ENCODE assay signal across 8 mouse cellular contexts in the genomic region with DNA sequence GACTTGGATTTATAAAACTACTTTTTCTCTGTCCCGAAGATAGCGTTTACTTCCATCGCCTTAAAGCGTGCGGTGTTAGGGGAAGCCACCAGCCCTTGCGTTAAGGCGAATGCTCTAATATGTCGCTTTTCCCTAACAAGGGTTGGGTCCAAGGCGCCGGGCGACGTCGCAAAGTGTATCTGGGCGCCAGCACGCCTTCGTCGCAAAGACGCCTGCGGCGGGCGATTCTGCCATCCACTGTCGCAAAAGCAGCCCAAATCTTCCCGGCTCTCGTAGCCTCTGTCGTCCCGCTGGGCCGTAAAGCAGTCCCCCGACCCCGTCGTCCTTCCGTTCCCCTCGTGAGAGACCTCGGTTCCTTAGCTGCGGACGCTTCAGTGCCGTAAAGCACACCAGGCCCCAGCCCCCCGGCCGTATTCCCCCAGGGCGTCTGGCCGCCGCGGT. TPM values are rescaled to one million over a fixed set of nuclear protein-coding genes. Genes with fewer than 3 reads are reported as not detected.
DNase-seq lines count a peak whose midpoint lies in the region; ATAC-seq and TF ChIP-seq lines count a peak whose summit lies in the region.

No protein-coding gene starts in this region.

- peak overlapping the region; percentile 93 for H3K4me3 ChIP-seq in C2C12 (ENCODE audit: insufficient read depth, poor library complexity, severe bottlenecking)
- H3K4me3 ChIP-seq in embryonic fibroblast, embryonic 13.5 days (ENCODE audit: insufficient read depth, low read length) = peak overlapping the region; percentile 70
- peak overlapping the region; percentile 93 for H3K4me3 ChIP-seq in kidney, embryonic 14.5 days (ENCODE audit: low read length)
- peak overlapping the region; percentile 86 for H3K4me3 ChIP-seq in limb, embryonic 15.5 days
- peak overlapping the region; percentile 81 for H3K4me3 ChIP-seq in midbrain, postnatal 0 days (ENCODE audit: low read depth, low read length)

- peak overlapping the region; percentile 97 for H3K4me2 ChIP-seq in kidney, embryonic 14.5 days (replicated peaks; ENCODE audit: low read depth, low read length)
- peak overlapping the region; percentile 91 for H3K4me2 ChIP-seq in limb, embryonic 15.5 days
- peak overlapping the region; percentile 86 for H3K4me2 ChIP-seq in midbrain, postnatal 0 days (ENCODE audit: low read depth, low read length, poor library complexity, severe bottlenecking)

- H3K79me2 ChIP-seq in C2C12 (ENCODE audit: control insufficient read depth, insufficient read depth) = peaks cover 34% of the 10 kb centered on the region

- TF ChIP-seq POLR2A in embryonic fibroblast, embryonic 13.5 days (IDR thresholded peaks at IDR 0.05; ENCODE audit: low read depth, low read length) = peak; percentile 63

- peak; percentile 100 for DNase-seq in brain, adult 2 months (ENCODE audit: low read depth, low spot score)
- peak; percentile 97 to 98 for DNase-seq in heart, adult 9 months (ENCODE audit: low spot score in 2 of 2)
- peak; percentile 99 for DNase-seq in midbrain, postnatal 0 days (ENCODE audit: low spot score)
- peak; percentile 90 to 92 for DNase-seq in spleen, postnatal 10 days (ENCODE audit: low spot score in 2 of 2)

- ATAC-seq in kidney, embryonic 14.5 days (ENCODE audit: low FRiP score, low TSS enrichment) = peak; percentile 76
- ATAC-seq in limb, embryonic 15.5 days (ENCODE audit: insufficient number of reproducible peaks, low FRiP score, low TSS enrichment, low read depth) = peak; percentile 78
- peak; percentile 85 for ATAC-seq in midbrain, postnatal 0 days (ENCODE audit: low FRiP score)

- under 1% methylated on average over 42 of the region's 42 CpGs for WGBS in kidney, embryonic 14.5 days
- under 1% methylated on average over 42 of the region's 42 CpGs for WGBS in limb, embryonic 15.5 days
- WGBS in midbrain, postnatal 0 days = under 1% methylated on average over 41 of the region's 42 CpGs

- peaks cover 17% of the 10 kb centered on the region for H3K79me3 ChIP-seq in C2C12 (ENCODE audit: low read depth)

- H3K36me3 ChIP-seq in C2C12 (ENCODE audit: control insufficient read depth, insufficient read depth) = peaks cover 27% of the 10 kb centered on the region
- peaks cover 31% of the 10 kb centered on the region for H3K36me3 ChIP-seq in kidney, embryonic 14.5 days (ENCODE audit: control insufficient read depth, insufficient read depth, low read length)
- H3K36me3 ChIP-seq in limb, embryonic 15.5 days = peaks cover 32% of the 10 kb centered on the region
- peaks cover 24% of the 10 kb centered on the region for H3K36me3 ChIP-seq in midbrain, postnatal 0 days (ENCODE audit: insufficient read depth, low read length)

- no peaks in the 10 kb centered on the region for H3K9me3 ChIP-seq in kidney, embryonic 14.5 days (ENCODE audit: control insufficient read depth, low read length)
- H3K9me3 ChIP-seq in limb, embryonic 15.5 days = no peaks in the 10 kb centered on the region
- H3K9me3 ChIP-seq in midbrain, postnatal 0 days (ENCODE audit: low read length) = no peaks in the 10 kb centered on the region

- H3K4me1 ChIP-seq in embryonic fibroblast, embryonic 13.5 days (ENCODE audit: control insufficient read depth, insufficient read depth, low read length) = no peaks in the 10 kb centered on the region
- H3K4me1 ChIP-seq in kidney, embryonic 14.5 days (ENCODE audit: control insufficient read depth, insufficient read depth, low read length) = peaks cover 17% of the 10 kb centered on the region
- peaks cover 23% of the 10 kb centered on the region for H3K4me1 ChIP-seq in limb, embryonic 15.5 days
- peaks cover 6% of the 10 kb centered on the region; the same call in 1 of the 2 replicates for H3K4me1 ChIP-seq in midbrain, postnatal 0 days (ENCODE audit: insufficient read depth, low read length)

- no peaks in the 10 kb centered on the region for H3K27me3 ChIP-seq in C2C12 (ENCODE audit: control insufficient read depth, insufficient read depth, insufficient read length)
- no peaks in the 10 kb centered on the region for H3K27me3 ChIP-seq in kidney, embryonic 14.5 days (ENCODE audit: control insufficient read depth, insufficient read depth, low read length)
- H3K27me3 ChIP-seq in limb, embryonic 15.5 days = no peaks in the 10 kb centered on the region
- H3K27me3 ChIP-seq in midbrain, postnatal 0 days (ENCODE audit: insufficient read depth, low read length) = no peaks in the 10 kb centered on the region

- peak overlapping the region; percentile 94 for H3K27ac ChIP-seq in embryonic fibroblast, embryonic 13.5 days (ENCODE audit: insufficient read depth, low read length)
- peak overlapping the region; percentile 99 for H3K27ac ChIP-seq in kidney, embryonic 14.5 days (ENCODE audit: low read depth, low read length)
- peak overlapping the region; percentile 98 for H3K27ac ChIP-seq in limb, embryonic 15.5 days
- peak overlapping the region; percentile 94 for H3K27ac ChIP-seq in midbrain, postnatal 0 days (ENCODE audit: low read depth, low read length)

- no peak for TF ChIP-seq CTCF in C2C12 (IDR thresholded peaks at IDR 0.05; ENCODE audit: control insufficient read depth, insufficient read depth, insufficient read length)
- TF ChIP-seq CTCF in embryonic fibroblast, embryonic 13.5 days (IDR thresholded peaks at IDR 0.05; ENCODE audit: borderline replicate concordance, insufficient read depth, low read length) = no peak
- no peak for TF ChIP-seq CTCF in midbrain, postnatal 0 days (IDR thresholded peaks at IDR 0.05)

- H3K9ac ChIP-seq in kidney, embryonic 14.5 days (ENCODE audit: low read depth, low read length) = peak overlapping the region; percentile 96
- H3K9ac ChIP-seq in limb, embryonic 15.5 days = peak overlapping the region; percentile 84
- H3K9ac ChIP-seq in midbrain, postnatal 0 days (replicated peaks; ENCODE audit: low read length, poor library complexity, severe bottlenecking) = peak overlapping the region; percentile 89

- peak overlapping the region; percentile 96 for H3ac ChIP-seq in C2C12 (ENCODE audit: control insufficient read depth, insufficient read length, low read depth)

TF ChIP-seq in C2C12, 6 proteins besides CTCF, POLR2A, EP300 and RAD21:
- TF ChIP-seq MYOD1 (IDR thresholded peaks at IDR 0.05; ENCODE audit: control insufficient read depth, insufficient read length, low read depth) (no peak), CEBPB (IDR thresholded peaks at IDR 0.05; ENCODE audit: low read depth) (no peak), MAX (IDR thresholded peaks at IDR 0.05) (peak; percentile 71)

RNA-seq across cellular contexts. Expression of gene Neurl4, which starts 0.6 kb away (rescaled TPM):
- 38.4 TPM for polyA plus RNA-seq in C2C12 (2012; fragmentation: generic; extraction: Trizol)
- polyA plus RNA-seq in embryonic fibroblast, embryonic 13.5 days (2011; ENCODE audit: insufficient read length, low read depth, missing spikeins) = 30.8 and 31.8 TPM in 2 replicates
- 13.0 and 16.3 TPM in 2 replicates for polyA plus RNA-seq in kidney, embryonic 14.5 days (2014; fragmentation: Nextera tagmentation; extraction: Ambion mirVana)
- 7.1 and 7.3 TPM in 2 replicates for polyA plus RNA-seq in limb, embryonic 15.5 days (2015; fragmentation: Nextera tagmentation; extraction: Ambion mirVana)
- total RNA-seq in midbrain, postnatal 0 days (2014; rRNA removed) = 112 and 118 TPM in 2 replicates
- 15.2 and 16.7 TPM in 2 replicates for polyA plus RNA-seq in midbrain, postnatal 0 days (2015; fragmentation: Nextera tagmentation; extraction: Ambion mirVana)

RNA-seq across cellular contexts. Expression of gene 2810408A11Rik, which starts 0.6 kb away (rescaled TPM):
- polyA plus RNA-seq in C2C12 (2012; fragmentation: generic; extraction: Trizol) = 2.4 TPM
- 3.5 and 4.9 TPM in 2 replicates for polyA plus RNA-seq in embryonic fibroblast, embryonic 13.5 days (2011; ENCODE audit: insufficient read length, low read depth, missing spikeins)
- polyA plus RNA-seq in kidney, embryonic 14.5 days (2014; fragmentation: Nextera tagmentation; extraction: Ambion mirVana) = 12.4 and 15.1 TPM in 2 replicates
- 7.6 and 8.4 TPM in 2 replicates for polyA plus RNA-seq in limb, embryonic 15.5 days (2015; fragmentation: Nextera tagmentation; extraction: Ambion mirVana)
- total RNA-seq in midbrain, postnatal 0 days (2014; rRNA removed) = 3.3 and 8.7 TPM in 2 replicates
- 4.8 and 6.2 TPM in 2 replicates for polyA plus RNA-seq in midbrain, postnatal 0 days (2015; fragmentation: Nextera tagmentation; extraction: Ambion mirVana)

RNA-seq across cellular contexts. Expression of gene Acap1, which starts 6.1 kb away (rescaled TPM):
- polyA plus RNA-seq in C2C12 (2012; fragmentation: generic; extraction: Trizol) = 0.21 TPM
- polyA plus RNA-seq in embryonic fibroblast, embryonic 13.5 days (2011; ENCODE audit: insufficient read length, low read depth, missing spikeins) = not detected in 2 replicates
- polyA plus RNA-seq in kidney, embryonic 14.5 days (2014; fragmentation: Nextera tagmentation; extraction: Ambion mirVana) = 0.20 and 0.28 TPM in 2 replicates
- 2.7 and 3.1 TPM in 2 replicates for polyA plus RNA-seq in limb, embryonic 15.5 days (2015; fragmentation: Nextera tagmentation; extraction: Ambion mirVana)
- total RNA-seq in midbrain, postnatal 0 days (2014; rRNA removed) = 0.66 TPM in 1 of 2 replicates, not detected in the other
- 0.14 TPM in 1 of 2 replicates, not detected in the other for polyA plus RNA-seq in midbrain, postnatal 0 days (2015; fragmentation: Nextera tagmentation; extraction: Ambion mirVana)

RNA-seq across cellular contexts. Expression of gene Gps2, which starts 12.3 kb away (rescaled TPM):
- polyA plus RNA-seq in C2C12 (2012; fragmentation: generic; extraction: Trizol) = 37.3 TPM
- 24.1 and 27.8 TPM in 2 replicates for polyA plus RNA-seq in embryonic fibroblast, embryonic 13.5 days (2011; ENCODE audit: insufficient read length, low read depth, missing spikeins)
- 73.4 and 82.0 TPM in 2 replicates for polyA plus RNA-seq in kidney, embryonic 14.5 days (2014; fragmentation: Nextera tagmentation; extraction: Ambion mirVana)
- 71.5 and 77.1 TPM in 2 replicates for polyA plus RNA-seq in limb, embryonic 15.5 days (2015; fragmentation: Nextera tagmentation; extraction: Ambion mirVana)
- 45.8 and 47.6 TPM in 2 replicates for total RNA-seq in midbrain, postnatal 0 days (2014; rRNA removed)
- polyA plus RNA-seq in midbrain, postnatal 0 days (2015; fragmentation: Nextera tagmentation; extraction: Ambion mirVana) = 60.3 and 64.3 TPM in 2 replicates

RNA-seq across cellular contexts. Expression of gene Kctd11, which starts 20.2 kb away (rescaled TPM):
- polyA plus RNA-seq in C2C12 (2012; fragmentation: generic; extraction: Trizol) = 17.2 TPM
- 20.7 and 26.0 TPM in 2 replicates for polyA plus RNA-seq in embryonic fibroblast, embryonic 13.5 days (2011; ENCODE audit: insufficient read length, low read depth, missing spikeins)
- polyA plus RNA-seq in kidney, embryonic 14.5 days (2014; fragmentation: Nextera tagmentation; extraction: Ambion mirVana) = 3.8 and 6.4 TPM in 2 replicates
- 20.5 TPM in 2 replicates for polyA plus RNA-seq in limb, embryonic 15.5 days (2015; fragmentation: Nextera tagmentation; extraction: Ambion mirVana)
- 0.93 and 1.6 TPM in 2 replicates for total RNA-seq in midbrain, postnatal 0 days (2014; rRNA removed)
- 0.57 and 0.92 TPM in 2 replicates for polyA plus RNA-seq in midbrain, postnatal 0 days (2015; fragmentation: Nextera tagmentation; extraction: Ambion mirVana)

Comparison
In these comparisons a context has a peak if more than half of its experiments do, and no peak if none do; other contexts are left out.
1. Peak in every context shown above with its lines: DNase-seq, ATAC-seq, H3K4me3 ChIP-seq and H3K27ac ChIP-seq.